Mouse (Mus musculus) C2C12 (cell line): ENCODE results near the gene Ostc. TPM values are rescaled to one million over a fixed set of nuclear protein-coding genes. Genes with fewer than 3 reads are reported as not detected.

Source experiments
- H3K27me3 ChIP-seq: one replicate; pipeline ENCODE4 v1.6.1; 2011; ENCODE audit not compliant: control insufficient read depth, insufficient read depth, insufficient read length
- H3K36me3 ChIP-seq: one replicate; pipeline ENCODE4 v1.6.1; 2011; ENCODE audit not compliant: control insufficient read depth, insufficient read depth
- H3K4me3 ChIP-seq: one replicate; pipeline ENCODE4 v1.5.1; 2011; ENCODE audit warnings: mild to moderate bottlenecking, control low read depth; ENCODE audit not compliant: poor library complexity, insufficient read depth, severe bottlenecking
- H3K79me2 ChIP-seq: one replicate; pipeline ENCODE4 v1.6.1; 2011; ENCODE audit not compliant: control insufficient read depth, insufficient read depth
- H3K79me3 ChIP-seq: one replicate; pipeline ENCODE4 v1.6.1; 2011; ENCODE audit warnings: low read depth, control low read depth
- H3ac ChIP-seq: one replicate; pipeline ENCODE3; 2011; ENCODE audit warnings: low read depth; ENCODE audit not compliant: control insufficient read depth, insufficient read length
- CEBPB ChIP-seq: IDR thresholded peaks from one replicate; pipeline ENCODE4 v1.6.1; 2011; ENCODE audit warnings: low read depth, mild to moderate bottlenecking, control low read depth, moderate library complexity
- CTCF ChIP-seq: IDR thresholded peaks from one replicate; pipeline ENCODE4 v1.5.1; 2011; ENCODE audit not compliant: control insufficient read depth, insufficient read depth, insufficient read length
- FOSL1 ChIP-seq: IDR thresholded peaks from one replicate; pipeline ENCODE4 v1.8.0; 2011; ENCODE audit warnings: mild to moderate bottlenecking, low read length; ENCODE audit not compliant: poor library complexity, insufficient read depth, severe bottlenecking
- MAX ChIP-seq: IDR thresholded peaks from one replicate; pipeline ENCODE4 v1.6.1; 2011; ENCODE audit warnings: mild to moderate bottlenecking, control low read depth
- MYOD1 ChIP-seq: IDR thresholded peaks from one replicate; pipeline ENCODE4 v1.6.1; 2011; ENCODE audit warnings: low read depth; ENCODE audit not compliant: control insufficient read depth, insufficient read length
- MYOG ChIP-seq: IDR thresholded peaks from one replicate; pipeline ENCODE4 v1.6.1; 2011; ENCODE audit not compliant: control insufficient read depth, insufficient read length; ENCODE audit errors: extremely low read depth
- USF1 ChIP-seq: IDR thresholded peaks from one replicate; pipeline ENCODE4 v1.6.1; 2011; ENCODE audit warnings: low read depth, mild to moderate bottlenecking, control low read depth, moderate library complexity
- polyA plus RNA-seq: library from polyadenylated mRNA; unstranded; fragments of >200 nt; fragmentation: generic; extraction: Trizol; gene quantifications from one replicate; pipeline ENCODE4 v1.2.1, GENCODE M21; 2012; ENCODE audit warnings: missing spikeins

The Ostc gene
- polyA plus RNA-seq, 1 experiment: 198 TPM

DNA sequence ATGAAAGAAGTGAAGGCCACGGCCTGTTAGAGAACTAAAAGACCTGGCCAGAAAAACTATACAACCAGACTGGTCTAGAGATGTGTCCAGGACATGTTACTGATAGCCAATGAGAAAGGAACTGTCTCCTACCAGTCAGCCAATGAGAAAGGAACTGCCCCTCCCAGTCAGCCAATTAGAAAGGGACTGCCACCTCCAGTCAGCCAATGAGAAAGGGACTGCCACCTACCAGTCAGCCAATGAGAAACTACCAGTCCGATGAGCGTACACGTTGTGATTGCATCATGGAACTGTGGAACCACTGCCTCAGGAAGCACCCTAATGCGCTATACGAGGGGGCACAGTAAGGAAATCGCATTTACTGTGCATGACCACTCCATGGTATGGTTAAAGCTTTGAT lies 14.5 kb downstream of the Ostc start:
- TF ChIP-seq MYOD1: no peak
- TF ChIP-seq FOSL1: no peak
- no peak for TF ChIP-seq MYOG
- no peak for TF ChIP-seq USF1
- TF ChIP-seq CTCF: no peak
- no peak for TF ChIP-seq MAX
- no peak for TF ChIP-seq CEBPB
- Histone ChIP-seq H3ac (no peak overlapping the region), H3K79me3 (peaks cover 5% of the 10 kb centered on the region), H3K27me3 (no peaks in the 10 kb centered on the region), H3K79me2 (peaks cover 18% of the 10 kb centered on the region), H3K36me3 (peaks cover 24% of the 10 kb centered on the region), H3K4me3 (no peak overlapping the region)

DNA sequence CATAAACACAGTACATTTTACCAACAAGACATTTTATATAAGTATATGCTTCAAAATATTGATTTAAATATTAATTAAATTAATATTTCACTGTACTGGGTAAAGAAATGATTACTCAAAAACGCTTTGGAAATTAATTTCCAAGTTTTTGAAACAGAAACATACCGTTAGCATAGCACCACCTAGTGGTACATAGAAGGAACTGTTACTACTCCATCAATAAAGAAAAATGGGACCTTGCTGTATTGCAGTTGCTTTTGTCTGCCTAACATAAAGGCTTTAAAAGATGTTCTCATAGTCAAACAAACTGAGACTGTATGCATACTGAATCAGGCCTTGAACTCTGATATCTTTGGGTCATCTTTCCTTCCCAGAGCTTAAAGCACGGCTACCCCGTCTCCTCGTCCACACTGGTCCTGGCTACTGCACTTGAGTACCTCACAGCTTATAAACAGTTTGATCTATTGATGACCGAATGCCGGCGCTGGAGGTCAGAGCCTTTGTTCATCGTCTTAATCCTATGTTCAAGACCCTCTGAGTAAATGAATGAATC lies 15.1 kb downstream of the Ostc start:
- Histone ChIP-seq H3K79me2 (peaks cover 12% of the 10 kb centered on the region), H3K27me3 (no peaks in the 10 kb centered on the region)

DNA sequence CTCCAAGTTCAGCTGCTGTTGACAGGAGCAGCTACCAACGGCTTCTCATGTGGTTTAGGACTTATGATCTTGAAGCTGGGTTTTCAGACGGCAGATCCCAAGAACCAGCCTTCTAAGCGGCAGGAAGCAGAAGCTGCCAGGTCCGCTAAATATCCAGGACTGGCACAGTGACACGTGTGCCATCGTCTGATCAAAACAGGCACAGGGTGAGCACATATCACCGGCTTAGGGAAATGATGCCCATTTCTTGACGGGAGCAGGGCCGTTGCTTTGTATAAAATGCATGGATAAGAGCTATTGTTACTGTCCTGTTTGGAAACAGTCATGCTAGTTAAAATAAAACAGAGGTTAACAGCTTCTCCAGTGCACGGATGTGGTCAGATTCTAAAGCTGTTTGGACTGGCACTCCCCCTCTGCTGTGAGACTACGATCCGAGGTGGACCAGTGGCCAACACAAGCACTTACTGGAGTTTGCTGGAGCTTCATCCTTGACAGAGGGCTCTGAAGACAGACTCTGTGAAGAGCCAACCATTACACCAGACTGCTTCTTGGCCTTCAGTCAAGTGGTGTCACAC lies 17.6 kb downstream of the Ostc start:
- H3K79me2 ChIP-seq: no peaks in the 10 kb centered on the region
- H3K79me3 ChIP-seq: no peaks in the 10 kb centered on the region
- no peak for TF ChIP-seq MAX
- no peak for TF ChIP-seq CEBPB
- TF ChIP-seq USF1: no peak
- TF ChIP-seq FOSL1: no peak
- TF ChIP-seq MYOG: no peak
- no peak for TF ChIP-seq CTCF
- no peak for TF ChIP-seq MYOD1
- no peak overlapping the region for H3ac ChIP-seq
- no peak overlapping the region for H3K4me3 ChIP-seq
- peaks cover 11% of the 10 kb centered on the region for H3K36me3 ChIP-seq
- H3K27me3 ChIP-seq: no peaks in the 10 kb centered on the region

More for the DNA sequence above, 15.1 kb downstream of the Ostc start:
- H3K4me3 ChIP-seq: no peak overlapping the region
- peaks cover 19% of the 10 kb centered on the region for H3K36me3 ChIP-seq
- TF ChIP-seq CTCF: no peak
- TF ChIP-seq MYOG: no peak
- TF ChIP-seq MYOD1: no peak
- TF ChIP-seq USF1: no peak
- no peak for TF ChIP-seq CEBPB
- TF ChIP-seq FOSL1: no peak
- TF ChIP-seq MAX: no peak
- no peak overlapping the region for H3ac ChIP-seq
- H3K79me3 ChIP-seq: peaks cover 5% of the 10 kb centered on the region

DNA sequence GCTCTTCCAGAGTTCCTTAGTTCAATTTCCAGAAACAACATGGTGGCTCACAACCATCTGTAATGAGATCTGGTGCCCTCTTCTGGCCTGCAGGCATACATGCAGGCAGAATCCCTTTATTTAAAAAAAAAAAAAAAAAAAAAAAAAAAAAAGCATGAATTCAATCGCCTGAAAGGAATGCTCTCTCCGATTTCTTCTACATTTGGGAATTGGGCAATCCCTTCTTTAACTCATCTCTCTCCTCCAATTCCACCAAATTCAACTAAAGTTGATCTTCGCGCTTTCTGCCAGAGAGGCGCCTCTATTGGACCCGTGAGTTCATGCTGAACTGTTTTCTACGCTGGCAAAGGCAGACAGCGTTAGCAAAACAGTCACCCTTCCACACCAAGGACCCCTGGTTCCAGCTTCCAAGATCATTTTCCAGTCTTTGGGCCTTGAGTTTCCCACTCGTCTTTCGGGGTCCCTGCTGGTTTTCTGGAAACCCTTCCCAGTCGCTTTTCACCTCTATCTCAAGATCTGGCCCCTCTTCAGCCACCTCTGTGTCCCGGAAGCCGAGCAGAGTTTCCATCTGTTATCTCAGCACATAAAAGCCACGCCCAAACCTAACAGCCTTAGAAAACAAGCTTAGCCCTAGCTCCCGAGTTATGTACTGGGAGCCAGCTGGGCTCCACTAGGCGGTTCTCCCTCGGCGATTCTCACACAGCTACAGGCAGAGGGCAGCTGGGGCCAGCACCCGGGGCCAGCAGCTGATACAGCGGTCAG lies 18.2 kb downstream of the Ostc start:
- Histone ChIP-seq H3ac (no peak overlapping the region), H3K79me2 (no peaks in the 10 kb centered on the region), H3K27me3 (no peaks in the 10 kb centered on the region), H3K79me3 (no peaks in the 10 kb centered on the region), H3K4me3 (no peak overlapping the region), H3K36me3 (peaks cover 9% of the 10 kb centered on the region)
- TF ChIP-seq FOSL1 (no peak), MYOG (no peak), MYOD1 (no peak), CEBPB (no peak), CTCF (no peak), USF1 (no peak), MAX (no peak)

DNA sequence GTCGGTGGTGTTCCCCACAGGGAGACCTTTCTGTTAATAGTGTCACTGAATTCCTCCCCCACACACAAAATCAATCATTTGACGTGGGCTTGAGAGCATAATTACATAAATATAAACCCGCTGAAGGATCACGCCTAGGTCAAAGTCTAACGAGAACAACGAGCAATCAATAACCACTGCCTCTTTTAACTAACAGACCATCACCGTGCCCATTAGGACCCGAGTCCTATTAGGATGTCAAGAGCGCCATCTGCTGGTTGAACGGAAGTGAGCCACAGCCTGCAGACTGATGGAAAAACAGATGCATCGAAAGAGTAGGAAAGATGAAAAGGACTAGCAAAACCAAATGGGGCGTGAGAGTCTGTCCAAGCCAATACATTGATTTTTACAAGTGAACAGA lies 19.6 kb downstream of the Ostc start:
- H3K79me3 ChIP-seq: no peaks in the 10 kb centered on the region
- TF ChIP-seq MYOG (no peak), CTCF (peak; percentile 62), MAX (no peak)

DNA sequence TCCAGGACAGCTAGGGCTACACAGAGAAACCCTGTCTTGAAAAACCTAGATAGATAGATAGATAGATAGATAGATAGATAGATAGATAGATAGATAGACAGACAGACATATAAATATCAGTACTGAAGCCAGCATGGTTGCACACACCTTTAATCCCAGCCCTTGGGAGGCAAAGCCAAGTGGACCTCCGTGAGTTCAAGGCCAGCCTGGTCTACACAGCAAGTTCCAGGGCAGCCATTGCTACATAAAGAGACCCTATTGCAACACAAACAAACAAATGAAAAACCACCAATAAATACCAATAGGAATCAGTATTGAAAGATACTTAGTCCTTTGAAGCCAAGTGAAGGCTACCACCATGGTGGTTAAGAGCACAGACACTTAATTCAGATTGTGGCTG lies 22.2 kb downstream of the Ostc start:
- no peak overlapping the region for H3ac ChIP-seq
- no peaks in the 10 kb centered on the region for H3K79me3 ChIP-seq
- no peaks in the 10 kb centered on the region for H3K27me3 ChIP-seq
- no peaks in the 10 kb centered on the region for H3K36me3 ChIP-seq
- no peak for TF ChIP-seq USF1
- no peak for TF ChIP-seq CTCF
- TF ChIP-seq FOSL1: no peak
- TF ChIP-seq CEBPB: no peak
- no peak for TF ChIP-seq MYOG
- TF ChIP-seq MAX: no peak
- no peak for TF ChIP-seq MYOD1
- no peak overlapping the region for H3K4me3 ChIP-seq
- no peaks in the 10 kb centered on the region for H3K79me2 ChIP-seq

More for the DNA sequence above, 19.6 kb downstream of the Ostc start:
- H3K27me3 ChIP-seq: no peaks in the 10 kb centered on the region
- H3K79me2 ChIP-seq: no peaks in the 10 kb centered on the region
- no peaks in the 10 kb centered on the region for H3K36me3 ChIP-seq
- H3K4me3 ChIP-seq: no peak overlapping the region
- H3ac ChIP-seq: no peak overlapping the region
